Mouse (Mus musculus): ENCODE results near the gene Stat5a. TPM values are rescaled to one million over a fixed set of nuclear protein-coding genes. Genes with fewer than 3 reads are reported as not detected.

Gene Stat5a
- total and polyA plus RNA-seq, 3 experiments = 17.5 to 23.6 (median 23.0) TPM

GRCm38 (mm10) chr11:100819626-100820025 lies 39.5 kb upstream of the Stat5a start:
- H3K4me3 ChIP-seq (replicated peaks in 1 of 3; ENCODE audit: low read depth in 2 of 3, low read length in 2 of 3, poor library complexity in 1 of 3) = no peak overlapping the region
- no peaks in the 10 kb centered on the region for H3K79me2 ChIP-seq (replicated peaks; ENCODE audit: control insufficient read depth, extremely low read depth, insufficient read depth, poor library complexity, severe bottlenecking)
- no peak for TF ChIP-seq SMC3 (IDR thresholded peaks at IDR 0.05; ENCODE audit: low read depth, low read length)
- TF ChIP-seq HCFC1 (IDR thresholded peaks at IDR 0.05; ENCODE audit: low read depth, low read length) = no peak
- no peak for TF ChIP-seq KAT2A (IDR thresholded peaks at IDR 0.05; ENCODE audit: insufficient replicate concordance, low read length)
- no peak for TF ChIP-seq SIN3A (IDR thresholded peaks at IDR 0.05; ENCODE audit: low read length)
- TF ChIP-seq TCF12 (IDR thresholded peaks at IDR 0.05; ENCODE audit: low read depth, low read length) = no peak
- TF ChIP-seq JUN (IDR thresholded peaks at IDR 0.05; ENCODE audit: insufficient read depth, low read depth, low read length) = no peak
- no peak for TF ChIP-seq BHLHE40 (IDR thresholded peaks at IDR 0.05; ENCODE audit: low read depth, low read length)
- no peak for TF ChIP-seq JUND (conservative IDR thresholded peaks at IDR 0.05; ENCODE audit: low read depth, low read length)
- no peak for TF ChIP-seq ZMIZ1 (IDR thresholded peaks at IDR 0.05; ENCODE audit: low read depth, low read length)
- TF ChIP-seq MAZ (IDR thresholded peaks at IDR 0.05; ENCODE audit: low read depth, low read length) = no peak
- TF ChIP-seq UBTF (IDR thresholded peaks at IDR 0.05; ENCODE audit: low read depth, low read length) = no peak
- no peak for TF ChIP-seq NRF1 (IDR thresholded peaks at IDR 0.05; ENCODE audit: low read depth, low read length)
- no peak for TF ChIP-seq RAD21 (IDR thresholded peaks at IDR 0.05; ENCODE audit: low read depth, low read length)
- TF ChIP-seq USF2 (conservative IDR thresholded peaks at IDR 0.05; ENCODE audit: low read depth, low read length) = no peak
- TF ChIP-seq GABPA (IDR thresholded peaks at IDR 0.05; ENCODE audit: insufficient replicate concordance, low read depth, low read length) = no peak
- TF ChIP-seq POLR2AphosphoS2 (IDR thresholded peaks at IDR 0.05; ENCODE audit: low read depth, low read length) = no peak
- no peak for TF ChIP-seq NELFE (IDR thresholded peaks at IDR 0.05; ENCODE audit: low read depth, low read length)
- H3K4me1 ChIP-seq (ENCODE audit: control insufficient read depth in 1 of 2, insufficient read depth in 2 of 2) = peaks cover 16 to 24% of the 10 kb centered on the region in 2 experiments; a peak in 3 of 4 replicates
- no peak for DNase-seq (ENCODE audit: extremely low read depth)
- in situ Hi-C loops (cut with MboI; ENCODE audit: low pct_ligation_motif_present, low pct_unique_long_range_greater_than_20kb, low sequenced_read_pairs) (no loop called here), dilution Hi-C loops (cut with MboI; ENCODE audit: extremely low pct_ligation_motif_present, extremely low pct_unique_long_range_greater_than_20kb, low sequenced_read_pairs) (no loop called here)
- H3K9me3 ChIP-seq (replicated peaks; ENCODE audit: low read length) = no peaks in the 10 kb centered on the region
- peaks cover 0 to 8% of the 10 kb centered on the region in 2 experiments for H3K36me3 ChIP-seq (replicated peaks in 1 of 2; ENCODE audit: control insufficient read depth in 1 of 2, insufficient read depth in 1 of 2, low read length in 1 of 2)
- no peak overlapping the region for H3K4me2 ChIP-seq (ENCODE audit: insufficient read depth, low read depth, poor library complexity, severe bottlenecking)
- no peak overlapping the region for H3K27ac ChIP-seq (ENCODE audit: insufficient read depth, low read depth)
- no peak overlapping the region for H3K9ac ChIP-seq (ENCODE audit: insufficient read depth, low read depth)
- H3K27me3 ChIP-seq (replicated peaks) = no peaks in the 10 kb centered on the region

DNA sequence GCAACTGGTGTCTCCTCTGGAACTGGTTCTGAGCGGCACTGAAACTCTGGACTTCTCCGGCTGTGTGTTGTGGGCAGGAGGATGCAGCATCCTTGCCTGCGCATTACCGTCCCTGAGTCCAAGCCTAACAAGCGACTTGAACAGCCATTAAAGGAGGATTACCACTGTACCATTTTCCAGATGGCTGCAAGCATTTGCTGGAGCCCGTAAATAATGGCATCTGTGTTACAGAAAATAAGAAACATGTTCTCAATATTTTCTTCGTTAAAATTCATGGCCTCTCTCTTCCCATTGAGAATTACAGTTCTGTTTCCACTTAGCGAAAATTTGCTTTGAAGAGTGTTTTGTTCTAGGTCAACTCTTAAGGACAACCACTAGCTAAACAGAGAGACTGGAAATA lies 39.1 kb upstream of the Stat5a start:
- dilution Hi-C loops (cut with MboI; ENCODE audit: extremely low pct_ligation_motif_present, extremely low pct_unique_long_range_greater_than_20kb, low sequenced_read_pairs) = no loop called here
- Histone ChIP-seq H3K36me3 (replicated peaks in 1 of 2; ENCODE audit: control insufficient read depth in 1 of 2, insufficient read depth in 1 of 2, low read length in 1 of 2) (peaks cover 0 to 8% of the 10 kb centered on the region in 2 experiments), H3K4me1 (ENCODE audit: control insufficient read depth in 1 of 2, insufficient read depth in 2 of 2) (peaks cover 16 to 28% of the 10 kb centered on the region in 2 experiments; a peak in 3 of 4 replicates), H3K4me2 (ENCODE audit: insufficient read depth, low read depth, poor library complexity, severe bottlenecking) (no peak overlapping the region), H3K27me3 (replicated peaks) (no peaks in the 10 kb centered on the region), H3K9me3 (replicated peaks; ENCODE audit: low read length) (no peaks in the 10 kb centered on the region), H3K27ac (ENCODE audit: insufficient read depth, low read depth) (no peak overlapping the region), H3K79me2 (replicated peaks; ENCODE audit: control insufficient read depth, extremely low read depth, insufficient read depth, poor library complexity, severe bottlenecking) (no peaks in the 10 kb centered on the region), H3K9ac (ENCODE audit: insufficient read depth, low read depth) (no peak overlapping the region), H3K4me3 (replicated peaks in 1 of 3; ENCODE audit: low read depth in 2 of 3, low read length in 2 of 3, poor library complexity in 1 of 3) (no peak overlapping the region)
- DNase-seq (ENCODE audit: extremely low read depth) = no peak
- no peak for TF ChIP-seq JUN (IDR thresholded peaks at IDR 0.05; ENCODE audit: insufficient read depth, low read depth, low read length)
- TF ChIP-seq TCF12 (IDR thresholded peaks at IDR 0.05; ENCODE audit: low read depth, low read length) = no peak
- TF ChIP-seq ELF1 (IDR thresholded peaks at IDR 0.05; ENCODE audit: low read depth, low read length) = no peak
- TF ChIP-seq E2F4 (IDR thresholded peaks at IDR 0.05; ENCODE audit: insufficient replicate concordance, low read depth, low read length) = no peak
- TF ChIP-seq NELFE (IDR thresholded peaks at IDR 0.05; ENCODE audit: low read depth, low read length) = no peak
- in situ Hi-C loops (cut with MboI; ENCODE audit: low pct_ligation_motif_present, low pct_unique_long_range_greater_than_20kb, low sequenced_read_pairs) = no loop called here
